Mouse (Mus musculus): ENCODE measurements around the gene Ccnf. TPM values are rescaled to one million over a fixed set of nuclear protein-coding genes. Genes with fewer than 3 reads are reported as not detected.

The Ccnf gene
- total RNA-seq, 1 experiment from 2014 or later: 3.0 TPM

- no peak; the same call in 1 of the 2 replicates for ATAC-seq (ENCODE audit: extremely low read depth, insufficient number of reproducible peaks, low FRiP score, poor library complexity, severe bottlenecking)
Measured at GRCm38 (mm10) chr17:24205284-24205888, 45.9 kb downstream of the Ccnf start, which contains the start of gene Tbc1d24. Gene Tbc1d24 (minus strand): TSS chr17:24205562.

GRCm38 (mm10) chr17:24204846-24205245 lies 46.4 kb downstream of the Ccnf start:
- no peak for ATAC-seq (ENCODE audit: extremely low read depth, insufficient number of reproducible peaks, low FRiP score, poor library complexity, severe bottlenecking)

GRCm38 (mm10) chr17:24203611-24204534 lies 47.4 kb downstream of the Ccnf start:
- no peak for ATAC-seq (ENCODE audit: extremely low read depth, insufficient number of reproducible peaks, low FRiP score, poor library complexity, severe bottlenecking)

GRCm38 (mm10) chr17:24203068-24203467 lies 48.2 kb downstream of the Ccnf start:
- no peak for ATAC-seq (ENCODE audit: extremely low read depth, insufficient number of reproducible peaks, low FRiP score, poor library complexity, severe bottlenecking)

- no peak for ATAC-seq (ENCODE audit: extremely low read depth, insufficient number of reproducible peaks, low FRiP score, poor library complexity, severe bottlenecking)
Measured at GRCm38 (mm10) chr17:24201092-24201491, 50.2 kb downstream of the Ccnf start.

GRCm38 (mm10) chr17:24199741-24200140 lies 51.5 kb downstream of the Ccnf start:
- ATAC-seq (ENCODE audit: extremely low read depth, insufficient number of reproducible peaks, low FRiP score, poor library complexity, severe bottlenecking): no peak

- no peak for ATAC-seq (ENCODE audit: extremely low read depth, insufficient number of reproducible peaks, low FRiP score, poor library complexity, severe bottlenecking)
Measured at GRCm38 (mm10) chr17:24199252-24199651, 52.0 kb downstream of the Ccnf start.

- no peak for ATAC-seq (ENCODE audit: extremely low read depth, insufficient number of reproducible peaks, low FRiP score, poor library complexity, severe bottlenecking)
Measured at GRCm38 (mm10) chr17:24197032-24197824, 54.1 kb downstream of the Ccnf start.

GRCm38 (mm10) chr17:24195349-24195748 lies 55.9 kb downstream of the Ccnf start:
- ATAC-seq (ENCODE audit: extremely low read depth, insufficient number of reproducible peaks, low FRiP score, poor library complexity, severe bottlenecking): no peak

- ATAC-seq (ENCODE audit: extremely low read depth, insufficient number of reproducible peaks, low FRiP score, poor library complexity, severe bottlenecking): no peak
Measured at GRCm38 (mm10) chr17:24193769-24194168, 57.5 kb downstream of the Ccnf start.

- ATAC-seq (ENCODE audit: extremely low read depth, insufficient number of reproducible peaks, low FRiP score, poor library complexity, severe bottlenecking): no peak
Measured at GRCm38 (mm10) chr17:24193268-24193667, 58.0 kb downstream of the Ccnf start.

- peak; percentile 48; the same call in 1 of the 2 replicates for ATAC-seq (ENCODE audit: extremely low read depth, insufficient number of reproducible peaks, low FRiP score, poor library complexity, severe bottlenecking)
Measured at GRCm38 (mm10) chr17:24192848-24193247, 58.4 kb downstream of the Ccnf start.

- ATAC-seq (ENCODE audit: extremely low read depth, insufficient number of reproducible peaks, low FRiP score, poor library complexity, severe bottlenecking): no peak
Measured at GRCm38 (mm10) chr17:24191481-24191880, 59.8 kb downstream of the Ccnf start.

- ATAC-seq (ENCODE audit: extremely low read depth, insufficient number of reproducible peaks, low FRiP score, poor library complexity, severe bottlenecking): no peak
Measured at GRCm38 (mm10) chr17:24190934-24191333, 60.4 kb downstream of the Ccnf start.

GRCm38 (mm10) chr17:24174259-24174658 lies 77.0 kb downstream of the Ccnf start:
- ATAC-seq (ENCODE audit: extremely low read depth, insufficient number of reproducible peaks, low FRiP score, poor library complexity, severe bottlenecking): no peak

- ATAC-seq (ENCODE audit: extremely low read depth, insufficient number of reproducible peaks, low FRiP score, poor library complexity, severe bottlenecking): peak; percentile 55; the same call in 1 of the 2 replicates
Measured at GRCm38 (mm10) chr17:24173423-24173822, 77.9 kb downstream of the Ccnf start.
